Mouse (Mus musculus): ENCODE data around the gene Hoxa11.

DNA sequence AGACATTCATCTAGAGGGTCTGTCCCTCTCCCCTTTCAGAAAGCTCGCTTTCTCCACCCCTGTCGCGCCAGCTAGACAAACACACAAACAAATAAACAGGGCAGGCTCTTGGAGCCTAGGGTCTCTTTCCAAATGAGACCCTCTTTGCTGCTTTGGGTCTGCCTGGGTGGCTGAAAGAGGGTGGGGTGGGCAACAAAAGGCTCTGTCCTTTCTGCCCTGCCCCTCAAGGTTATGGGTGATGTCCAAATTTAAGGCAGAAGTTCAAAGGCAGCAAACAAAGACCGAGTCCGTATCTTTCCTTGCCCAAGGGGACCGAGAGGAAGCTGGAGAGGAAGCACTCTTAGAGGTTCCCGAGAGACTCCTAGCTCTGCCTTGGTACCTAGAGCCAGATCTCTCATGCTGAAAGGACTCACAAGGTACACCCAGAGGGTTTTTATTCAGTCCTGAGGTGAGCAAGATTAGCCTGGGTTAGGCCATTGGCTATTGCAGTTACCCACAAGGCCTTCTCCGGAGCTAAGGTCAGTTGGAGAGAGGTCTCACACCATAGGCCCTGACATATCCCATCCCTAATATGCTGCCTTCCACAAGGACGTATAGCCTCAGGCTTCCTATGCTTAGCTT, 4.5 kb downstream of the Hoxa11 start:
- no peak for TF ChIP-seq CTCF (IDR thresholded peaks at IDR 0.05; ENCODE audit: low read depth, low read length)
- TF ChIP-seq POLR2A (IDR thresholded peaks at IDR 0.05; ENCODE audit: insufficient read depth, low read length): no peak
- no peak for TF ChIP-seq EP300 (IDR thresholded peaks at IDR 0.05; ENCODE audit: insufficient read depth, low read depth, low read length)

All from ES-Bruce4 (cell line).